Mouse (Mus musculus): ENCODE measurements at regions not wholly inside any gene's neighbourhood (a gene's known extent, or its start where the extent isn't known, plus 50 kb on each side); places are given as distances from the start of the nearest gene placed in this dataset.

GRCm38 (mm10) chr16:95929700-95930435 is 60.9 kb downstream of the Psmg1 start:
- Histone ChIP-seq H3K4me1 (replicated peaks) (no peaks in the 10 kb centered on the region), H3K9ac (no peak overlapping the region), H3K4me2 (no peak overlapping the region), H3K4me3 (no peak overlapping the region), H3K27me3 (replicated peaks) (no peaks in the 10 kb centered on the region), H3K27ac (ENCODE audit: poor library complexity, severe bottlenecking) (no peak overlapping the region), H3K9me3 (replicated peaks) (no peaks in the 10 kb centered on the region), H3K36me3 (no peaks in the 10 kb centered on the region)
- whole genome bisulfite sequencing = 80% methylated on average over 14 of the region's 14 CpGs
- ATAC-seq (ENCODE audit: insufficient number of reproducible peaks, low FRiP score) = no peak

- Histone ChIP-seq H3K4me3 (no peak overlapping the region), H3K36me3 (no peaks in the 10 kb centered on the region), H3K4me1 (replicated peaks) (no peaks in the 10 kb centered on the region), H3K27me3 (replicated peaks) (no peaks in the 10 kb centered on the region), H3K4me2 (no peak overlapping the region), H3K9ac (no peak overlapping the region), H3K9me3 (replicated peaks) (no peaks in the 10 kb centered on the region), H3K27ac (ENCODE audit: poor library complexity, severe bottlenecking) (no peak overlapping the region)
- no peak for ATAC-seq (ENCODE audit: insufficient number of reproducible peaks, low FRiP score)
- 66% methylated on average over 18 of the region's 18 CpGs for WGBS
These were observed 62.2 kb downstream of the Psmg1 start for GRCm38 (mm10) chr16:95928290-95929260.

DNA sequence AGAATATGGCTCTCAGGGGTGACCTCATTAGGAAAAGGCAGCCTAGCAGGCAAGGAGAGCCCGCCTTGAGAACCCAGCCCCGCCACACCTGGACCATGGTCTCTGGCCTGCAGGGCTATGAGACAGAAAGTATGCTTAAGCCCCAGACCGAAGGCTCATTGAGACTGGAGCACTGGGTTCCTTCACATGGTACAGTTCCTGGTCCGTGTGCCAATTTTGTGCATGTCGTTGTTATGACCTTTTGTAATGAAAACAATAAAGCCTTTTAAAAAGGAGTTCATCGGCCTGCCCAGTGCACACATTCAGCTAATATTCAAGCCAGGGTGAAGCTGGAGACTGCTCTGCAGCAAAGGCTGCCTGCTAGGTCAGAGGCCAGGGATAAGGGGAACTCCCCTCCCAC is 64.2 kb downstream of the Psmg1 start:
- Histone ChIP-seq H3K9ac (no peak overlapping the region), H3K4me3 (no peak overlapping the region), H3K4me2 (no peak overlapping the region), H3K27me3 (replicated peaks) (no peaks in the 10 kb centered on the region), H3K4me1 (replicated peaks) (no peaks in the 10 kb centered on the region), H3K9me3 (replicated peaks) (no peaks in the 10 kb centered on the region), H3K27ac (ENCODE audit: poor library complexity, severe bottlenecking) (no peak overlapping the region), H3K36me3 (no peaks in the 10 kb centered on the region)
- ATAC-seq (ENCODE audit: insufficient number of reproducible peaks, low FRiP score) = no peak
- 76% methylated on average over 6 of the region's 6 CpGs for WGBS

DNA sequence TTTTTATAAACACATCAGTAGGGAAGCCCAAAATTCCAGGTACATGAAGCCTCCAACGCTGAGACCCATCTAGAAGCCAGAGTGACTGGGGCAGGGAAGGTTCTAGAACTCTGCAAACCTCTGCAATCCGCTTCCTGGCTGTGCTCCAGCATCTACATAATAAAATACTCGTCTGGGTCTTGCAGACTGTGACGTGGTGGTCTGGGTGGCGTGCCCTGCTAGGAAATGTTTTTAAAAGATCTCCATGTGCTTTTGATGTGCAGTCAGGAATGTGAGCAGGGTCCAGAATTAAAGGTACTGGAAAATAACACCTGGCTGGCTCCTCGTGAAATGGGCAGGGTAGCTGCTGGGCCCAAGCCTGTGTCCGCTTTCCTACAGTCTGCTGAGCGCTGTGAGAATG is 66.0 kb downstream of the Psmg1 start:
- H3K36me3 ChIP-seq = no peaks in the 10 kb centered on the region
- no peaks in the 10 kb centered on the region for H3K4me1 ChIP-seq (replicated peaks)
- H3K27ac ChIP-seq (ENCODE audit: poor library complexity, severe bottlenecking) = no peak overlapping the region
- H3K9ac ChIP-seq = no peak overlapping the region
- no peak overlapping the region for H3K4me3 ChIP-seq
- no peak overlapping the region for H3K4me2 ChIP-seq
- no peaks in the 10 kb centered on the region for H3K27me3 ChIP-seq (replicated peaks)
- 59% methylated on average over 8 of the region's 8 CpGs for WGBS
- ATAC-seq (ENCODE audit: insufficient number of reproducible peaks, low FRiP score) = no peak
- no peaks in the 10 kb centered on the region for H3K9me3 ChIP-seq (replicated peaks)

GRCm38 (mm10) chr16:95923991-95924390 is 66.8 kb downstream of the Psmg1 start:
- no peak overlapping the region for H3K9ac ChIP-seq
- H3K4me2 ChIP-seq = no peak overlapping the region
- H3K9me3 ChIP-seq (replicated peaks) = no peaks in the 10 kb centered on the region
- 75% methylated on average over 7 of the region's 7 CpGs for WGBS
- H3K36me3 ChIP-seq = no peaks in the 10 kb centered on the region
- no peak overlapping the region for H3K4me3 ChIP-seq
- H3K27ac ChIP-seq (ENCODE audit: poor library complexity, severe bottlenecking) = no peak overlapping the region
- no peaks in the 10 kb centered on the region for H3K27me3 ChIP-seq (replicated peaks)
- ATAC-seq (ENCODE audit: insufficient number of reproducible peaks, low FRiP score) = no peak
- no peaks in the 10 kb centered on the region for H3K4me1 ChIP-seq (replicated peaks)

- no peak overlapping the region for H3K4me2 ChIP-seq
- H3K36me3 ChIP-seq = no peaks in the 10 kb centered on the region
- no peaks in the 10 kb centered on the region for H3K9me3 ChIP-seq (replicated peaks)
- WGBS = 84% methylated on average over 9 of the region's 9 CpGs
- no peaks in the 10 kb centered on the region for H3K27me3 ChIP-seq (replicated peaks)
- no peak overlapping the region for H3K27ac ChIP-seq (ENCODE audit: poor library complexity, severe bottlenecking)
- ATAC-seq (ENCODE audit: insufficient number of reproducible peaks, low FRiP score) = no peak
- H3K9ac ChIP-seq = no peak overlapping the region
- no peaks in the 10 kb centered on the region for H3K4me1 ChIP-seq (replicated peaks)
- no peak overlapping the region for H3K4me3 ChIP-seq
These were observed 68.3 kb downstream of the Psmg1 start for GRCm38 (mm10) chr16:95922369-95922934.

GRCm38 (mm10) chr16:95921169-95921568 is 69.6 kb downstream of the Psmg1 start:
- no peak for ATAC-seq (ENCODE audit: insufficient number of reproducible peaks, low FRiP score)
- Histone ChIP-seq H3K4me1 (replicated peaks) (no peaks in the 10 kb centered on the region), H3K9ac (no peak overlapping the region), H3K27ac (ENCODE audit: poor library complexity, severe bottlenecking) (no peak overlapping the region), H3K9me3 (replicated peaks) (no peaks in the 10 kb centered on the region), H3K4me3 (no peak overlapping the region), H3K27me3 (replicated peaks) (no peaks in the 10 kb centered on the region), H3K4me2 (no peak overlapping the region), H3K36me3 (no peaks in the 10 kb centered on the region)
- WGBS = 65% methylated on average over 4 of the region's 4 CpGs

GRCm38 (mm10) chr16:95918651-95919425 is 71.9 kb downstream of the Psmg1 start:
- 85% methylated on average over 16 of the region's 16 CpGs for WGBS
- no peaks in the 10 kb centered on the region for H3K36me3 ChIP-seq
- ATAC-seq (ENCODE audit: insufficient number of reproducible peaks, low FRiP score) = no peak
- no peak overlapping the region for H3K9ac ChIP-seq
- no peaks in the 10 kb centered on the region for H3K9me3 ChIP-seq (replicated peaks)
- H3K4me2 ChIP-seq = no peak overlapping the region
- H3K4me3 ChIP-seq = no peak overlapping the region
- no peak overlapping the region for H3K27ac ChIP-seq (ENCODE audit: poor library complexity, severe bottlenecking)
- H3K4me1 ChIP-seq (replicated peaks) = no peaks in the 10 kb centered on the region
- H3K27me3 ChIP-seq (replicated peaks) = no peaks in the 10 kb centered on the region

DNA sequence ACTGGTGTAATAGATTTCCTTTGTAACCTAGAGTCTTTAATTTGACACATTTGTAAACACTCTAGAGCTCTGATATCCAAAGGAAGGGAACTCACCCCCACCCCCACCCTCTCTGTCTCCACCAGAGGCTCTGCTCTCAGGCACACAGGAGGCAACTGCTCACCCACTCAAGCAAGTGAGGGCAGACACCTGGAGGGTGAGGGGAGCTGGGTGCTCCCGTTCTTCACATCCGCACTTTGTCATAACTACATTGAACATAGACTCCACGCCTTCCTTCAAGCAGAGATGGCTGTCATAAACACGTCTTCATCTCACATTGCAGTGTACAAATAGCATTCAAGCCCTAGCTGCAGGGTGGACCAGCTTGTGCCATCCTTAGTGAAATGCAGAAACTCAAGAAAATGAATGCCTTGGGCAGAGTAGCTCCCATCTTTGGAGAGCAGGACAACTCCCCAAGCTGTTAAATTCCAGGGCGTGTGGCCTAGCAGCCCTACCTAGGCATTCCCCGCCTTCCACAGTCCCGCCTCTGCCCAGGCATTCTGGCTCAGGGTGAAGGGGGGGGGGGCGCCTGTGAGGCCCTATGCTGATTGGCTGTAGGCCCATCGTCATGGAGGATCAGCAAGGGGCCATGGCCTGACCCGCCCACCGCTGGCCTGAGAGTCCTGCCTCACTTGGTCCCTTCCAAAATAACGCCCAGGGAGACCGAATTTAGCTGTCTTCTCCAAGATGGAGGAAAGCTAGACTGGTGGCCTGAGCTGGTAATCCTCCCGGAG is 72.9 kb downstream of the Psmg1 start:
- Histone ChIP-seq H3K9me3 (replicated peaks) (no peaks in the 10 kb centered on the region), H3K9ac (no peak overlapping the region), H3K36me3 (no peaks in the 10 kb centered on the region), H3K4me2 (no peak overlapping the region), H3K27me3 (replicated peaks) (no peaks in the 10 kb centered on the region), H3K27ac (ENCODE audit: poor library complexity, severe bottlenecking) (no peak overlapping the region), H3K4me3 (no peak overlapping the region), H3K4me1 (replicated peaks) (no peaks in the 10 kb centered on the region)
- no peak for ATAC-seq (ENCODE audit: insufficient number of reproducible peaks, low FRiP score)
- 65% methylated on average over 14 of the region's 14 CpGs for WGBS

- ATAC-seq (ENCODE audit: insufficient number of reproducible peaks, low FRiP score) = no peak
- H3K9ac ChIP-seq = no peak overlapping the region
- no peaks in the 10 kb centered on the region for H3K9me3 ChIP-seq (replicated peaks)
- no peaks in the 10 kb centered on the region for H3K36me3 ChIP-seq
- no peak overlapping the region for H3K4me3 ChIP-seq
- H3K27ac ChIP-seq (ENCODE audit: poor library complexity, severe bottlenecking) = no peak overlapping the region
- H3K4me1 ChIP-seq (replicated peaks) = no peaks in the 10 kb centered on the region
- no peaks in the 10 kb centered on the region for H3K27me3 ChIP-seq (replicated peaks)
- 68% methylated on average over 5 of the region's 5 CpGs for WGBS
- H3K4me2 ChIP-seq = no peak overlapping the region
These were observed 76.9 kb downstream of the Psmg1 start for GRCm38 (mm10) chr16:95913879-95914278.

Data from heart, embryonic 12.5 days (tissue).